Mouse (Mus musculus) heart, adult 2 months (tissue): Measurements from ENCODE around the gene Macrod2.

Experiments
- CTCF ChIP-seq: fragments of 200-600 bp; IDR thresholded peaks from 2 replicates; pipeline ENCODE4 v1.8.1; 2022; ENCODE audit warnings: antibody characterized with exemption, mild to moderate bottlenecking, moderate library complexity
- EP300 ChIP-seq: fragments of 200-500 bp; IDR thresholded peaks from 2 replicates; pipeline ENCODE4 v1.6.1; 2011; ENCODE audit warnings: low read depth, low read length, control low read depth; ENCODE audit not compliant: insufficient read depth
- POLR2A ChIP-seq: fragments of 200-500 bp; IDR thresholded peaks from 2 replicates; pipeline ENCODE4 v1.6.1; 2011; ENCODE audit warnings: mild to moderate bottlenecking, low read depth, low read length, control low read depth; ENCODE audit not compliant: insufficient read depth

- no peak for TF ChIP-seq EP300
- TF ChIP-seq CTCF, result no peak
- no peak for TF ChIP-seq POLR2A
Observed at GRCm38 (mm10) chr2:140758881-140759280, 363.8 kb downstream of the Macrod2 start.
